Mouse (Mus musculus) macrophage (primary cell): ENCODE results near the gene Cfap54. TPM values are rescaled to one million over a fixed set of nuclear protein-coding genes. Genes with fewer than 3 reads are reported as not detected.

Experiments
- H3K27ac ChIP-seq: fragments of 350-480 bp; formaldehyde crosslinking; 2 replicates; pipeline ENCODE4 v1.9.0; 2021
- H3K36me3 ChIP-seq: fragments of 350-480 bp; formaldehyde crosslinking; 2 replicates; pipeline ENCODE4 v1.9.0; 2021; ENCODE audit errors: inconsistent target
- H3K4me3 ChIP-seq: fragments of 350-480 bp; formaldehyde crosslinking; 2 replicates; pipeline ENCODE4 v1.9.0; 2021; ENCODE audit errors: inconsistent target
- H3K79me2 ChIP-seq: fragments of 350-480 bp; formaldehyde crosslinking; 2 replicates; pipeline ENCODE4 v1.9.0; 2021; ENCODE audit errors: inconsistent target
- WGBS: methylation state at CpG from one replicate; pipeline ENCODE4 v1.1.7; 2026; ENCODE audit warnings: inconsistent platforms; ENCODE audit not compliant: missing documents; 5-methylcytosine and 5-hydroxymethylcytosine counted together
- polyA plus RNA-seq: library from polyadenylated mRNA; stranded (reverse); fragments of 250-400 nt; gene quantifications from 3 replicates; pipeline ENCODE4 v1.2.4, GENCODE M21; 2018; ENCODE audit warnings: inconsistent platforms

The Cfap54 gene
- polyA plus RNA-seq, 1 experiment from 2014 or later, result not detected

DNA sequence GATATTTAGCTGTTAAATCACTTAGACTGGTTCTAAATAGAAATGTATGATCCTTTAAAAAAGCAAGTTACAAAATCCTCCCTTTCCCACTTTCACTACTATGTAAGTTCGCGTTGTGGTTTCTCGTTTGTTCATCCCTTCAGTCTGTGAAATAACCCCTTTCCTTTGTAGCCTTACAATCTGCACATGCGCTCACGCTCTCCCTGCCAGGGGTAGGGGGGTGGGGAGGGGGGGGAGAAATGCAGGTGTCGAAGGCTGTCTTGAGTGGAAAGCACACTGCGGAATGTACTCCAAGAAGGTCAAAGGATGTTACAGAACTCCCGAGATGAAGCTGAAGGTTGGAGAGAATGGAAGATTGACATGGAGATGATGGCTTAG, 2.5 kb upstream of the Cfap54 start:
- H3K27ac ChIP-seq, result no peak overlapping the region
- 48% methylated on average over 8 of the region's 8 CpGs for WGBS
- no peaks in the 10 kb centered on the region for H3K36me3 ChIP-seq
- H3K4me3 ChIP-seq, result no peak overlapping the region
- no peaks in the 10 kb centered on the region for H3K79me2 ChIP-seq

DNA sequence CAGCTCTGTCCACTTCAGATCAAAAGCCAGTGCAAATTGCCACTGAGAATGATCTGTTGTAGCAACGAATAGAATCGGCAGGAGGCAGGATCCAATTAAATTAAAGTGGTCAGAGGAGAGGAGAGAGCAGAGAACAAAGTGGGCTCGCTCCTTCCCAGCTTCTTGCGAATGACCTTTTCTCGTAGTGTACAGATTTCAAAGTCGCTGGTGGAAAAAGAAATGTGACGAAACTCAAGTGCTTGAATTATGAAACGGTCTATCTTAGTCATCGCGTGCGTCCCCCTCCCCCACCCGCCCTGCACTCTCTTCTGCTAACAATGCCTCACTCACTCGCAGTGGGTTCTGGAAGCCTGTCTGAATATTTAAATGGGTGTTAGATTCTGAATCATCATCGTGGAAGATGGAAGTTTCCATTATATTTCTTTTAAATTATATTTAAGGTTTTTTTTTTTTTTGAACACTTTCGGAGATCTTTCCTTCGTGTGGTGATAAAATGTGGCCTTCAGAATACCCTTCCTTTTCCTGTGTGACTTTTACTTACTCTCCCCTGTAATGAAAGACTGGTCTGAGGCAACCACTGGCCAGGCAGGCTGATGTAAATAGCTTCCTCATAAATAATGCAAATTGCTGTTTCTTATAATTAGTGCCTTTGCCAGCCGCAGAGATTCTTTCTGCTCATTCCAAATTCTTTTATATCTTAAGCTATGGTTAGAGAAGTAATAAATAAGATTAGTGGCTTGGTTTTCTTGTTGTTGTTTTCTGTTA, 2.0 kb upstream of the Cfap54 start:
- 10% methylated on average over 17 of the region's 17 CpGs for WGBS
- Histone ChIP-seq H3K79me2 (no peaks in the 10 kb centered on the region), H3K36me3 (no peaks in the 10 kb centered on the region), H3K4me3 (peak overlapping the region; percentile 3; the same call in 1 of the 2 replicates), H3K27ac (no peak overlapping the region)

DNA sequence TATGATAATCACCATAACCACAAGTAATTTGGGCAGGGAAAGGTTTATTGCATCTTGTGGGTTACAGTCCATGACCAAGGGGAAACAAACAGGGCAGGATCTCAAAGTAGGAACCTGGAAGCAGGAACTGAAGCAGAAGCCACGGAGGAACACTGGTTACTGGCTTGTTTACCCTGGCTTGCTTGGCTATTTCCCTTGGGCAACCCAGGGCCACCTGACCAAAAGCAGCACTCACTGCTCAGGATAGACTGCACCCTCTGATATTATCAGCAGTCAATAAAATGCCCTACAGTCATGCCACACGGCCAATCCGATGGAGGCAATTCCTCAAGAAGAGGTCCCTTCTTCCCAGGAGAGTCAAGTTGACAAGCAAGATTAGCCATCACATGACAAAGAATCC, 1.9 kb downstream of the Cfap54 start:
- no peaks in the 10 kb centered on the region for H3K36me3 ChIP-seq
- H3K4me3 ChIP-seq, result no peak overlapping the region
- WGBS, result 70% methylated on average over 3 of the region's 3 CpGs
- no peak overlapping the region for H3K27ac ChIP-seq
- H3K79me2 ChIP-seq, result no peaks in the 10 kb centered on the region

DNA sequence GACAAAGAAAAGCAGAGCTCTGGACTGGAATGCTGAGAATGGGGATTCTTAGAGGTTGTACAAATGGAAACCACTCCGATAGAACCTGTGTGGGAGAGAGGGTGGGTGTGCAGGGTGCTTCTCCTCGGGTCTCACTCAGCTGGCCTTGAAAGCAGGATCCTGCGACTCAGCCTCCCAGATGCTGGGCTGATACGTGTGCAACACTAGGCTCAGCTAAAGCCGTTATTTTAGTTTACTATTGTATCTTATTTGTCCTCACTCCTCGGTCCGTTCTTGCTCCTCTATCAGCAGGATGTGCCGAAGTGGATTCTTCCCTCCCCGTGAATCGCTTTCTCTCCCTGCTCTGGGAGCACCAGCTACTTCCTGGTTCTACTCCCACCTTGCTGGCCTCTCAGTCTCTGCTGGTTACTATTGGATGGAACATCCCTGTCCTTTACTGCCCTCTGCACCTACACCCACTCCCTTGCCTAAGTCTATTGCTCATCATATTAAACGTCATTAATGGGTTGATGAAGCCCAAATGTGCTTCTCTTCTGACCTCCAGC, 3.4 kb downstream of the Cfap54 start:
- no peaks in the 10 kb centered on the region for H3K36me3 ChIP-seq
- H3K4me3 ChIP-seq, result no peak overlapping the region
- WGBS, result 91% methylated on average over 11 of the region's 11 CpGs
- no peaks in the 10 kb centered on the region for H3K79me2 ChIP-seq
- no peak overlapping the region for H3K27ac ChIP-seq

DNA sequence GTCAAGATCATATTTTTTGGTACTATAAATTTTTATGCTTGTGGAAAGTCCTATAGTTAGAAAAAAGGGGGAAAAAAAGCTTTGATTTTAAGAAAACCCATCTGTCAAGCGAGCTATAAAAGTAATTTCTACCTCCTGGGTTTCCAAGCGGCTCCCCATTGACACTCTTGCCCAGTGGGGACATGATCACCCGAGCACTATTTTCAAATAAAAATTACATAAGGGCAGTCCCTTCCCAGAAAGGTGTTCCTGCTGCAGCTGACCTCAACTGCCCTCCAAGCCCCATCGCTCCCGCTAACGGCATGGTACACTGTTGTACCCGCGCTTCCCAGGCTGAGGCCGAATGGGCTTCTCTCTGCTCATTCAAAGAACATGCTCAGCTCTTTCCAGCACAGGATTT, 5.0 kb downstream of the Cfap54 start:
- Histone ChIP-seq H3K36me3 (no peaks in the 10 kb centered on the region), H3K27ac (no peak overlapping the region), H3K4me3 (no peak overlapping the region), H3K79me2 (no peaks in the 10 kb centered on the region)
- WGBS, result 92% methylated on average over 9 of the region's 9 CpGs

DNA sequence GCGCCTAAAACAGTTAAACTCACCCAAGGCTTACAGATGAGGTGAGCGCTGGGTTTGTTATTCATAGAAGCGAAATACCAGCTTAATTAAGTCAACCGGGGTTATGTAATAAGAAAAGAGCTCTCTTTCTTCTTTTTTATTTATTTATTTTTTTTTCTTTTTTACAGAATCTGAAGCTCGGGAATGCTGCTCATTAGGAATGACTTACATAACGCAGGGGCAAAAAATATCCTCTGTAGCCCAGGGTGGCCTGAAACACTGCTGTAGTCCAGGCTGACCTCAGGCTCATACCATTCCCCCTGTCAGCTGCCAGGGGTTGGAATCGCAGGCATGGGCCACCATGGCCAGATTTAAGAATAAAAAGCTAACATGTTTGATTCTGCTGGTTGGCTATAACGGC, 5.6 kb downstream of the Cfap54 start:
- H3K79me2 ChIP-seq, result no peaks in the 10 kb centered on the region
- 90% methylated on average over 7 of the region's 8 CpGs for WGBS
- H3K36me3 ChIP-seq, result no peaks in the 10 kb centered on the region
- no peak overlapping the region for H3K4me3 ChIP-seq
- no peak overlapping the region for H3K27ac ChIP-seq

DNA sequence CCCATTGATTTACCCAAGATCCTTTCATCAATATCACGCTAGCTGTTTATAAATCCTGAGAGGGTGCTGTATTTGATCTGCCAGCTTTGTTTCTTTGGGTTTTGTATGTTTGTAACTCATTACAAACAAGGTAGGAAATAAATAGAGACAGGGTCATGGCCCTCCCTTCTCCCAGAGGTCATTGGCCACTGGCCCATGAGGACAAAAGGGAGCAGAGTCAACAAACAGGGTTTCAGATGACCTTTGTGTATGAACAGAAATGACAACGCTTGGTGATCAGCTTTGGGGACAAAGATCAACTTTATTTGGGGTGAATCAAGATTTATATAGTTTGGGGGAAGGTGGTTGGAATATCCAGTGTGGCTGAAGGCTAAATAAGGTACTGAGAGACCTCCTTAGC, 8.6 kb downstream of the Cfap54 start:
- H3K4me3 ChIP-seq, result no peak overlapping the region
- no peaks in the 10 kb centered on the region for H3K79me2 ChIP-seq
- no peak overlapping the region for H3K27ac ChIP-seq
- no peaks in the 10 kb centered on the region for H3K36me3 ChIP-seq
- 100% methylated on average over 2 of the region's 2 CpGs for WGBS

DNA sequence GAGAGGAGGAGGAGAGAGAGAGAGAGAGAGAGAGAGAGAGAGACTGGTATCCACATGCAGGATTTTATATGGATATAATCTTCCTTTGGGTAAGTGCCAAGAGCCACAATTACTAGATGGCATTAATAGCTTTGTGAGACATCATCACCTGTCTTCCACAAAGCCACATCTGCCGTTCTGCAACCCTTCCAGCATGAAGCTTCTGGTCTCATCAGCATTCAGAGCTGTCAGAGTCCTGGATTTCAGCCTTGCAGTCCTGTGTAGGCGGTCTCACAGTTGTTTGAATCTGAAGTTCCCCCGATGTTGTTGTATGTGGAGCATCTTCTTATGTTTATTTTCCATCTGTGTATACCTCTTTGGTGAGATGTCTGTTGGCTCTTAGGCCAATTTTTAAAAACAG, 9.7 kb downstream of the Cfap54 start:
- Histone ChIP-seq H3K79me2 (no peaks in the 10 kb centered on the region), H3K4me3 (no peak overlapping the region), H3K36me3 (no peaks in the 10 kb centered on the region), H3K27ac (no peak overlapping the region)
- WGBS, result 75% methylated on average over 3 of the region's 3 CpGs

DNA sequence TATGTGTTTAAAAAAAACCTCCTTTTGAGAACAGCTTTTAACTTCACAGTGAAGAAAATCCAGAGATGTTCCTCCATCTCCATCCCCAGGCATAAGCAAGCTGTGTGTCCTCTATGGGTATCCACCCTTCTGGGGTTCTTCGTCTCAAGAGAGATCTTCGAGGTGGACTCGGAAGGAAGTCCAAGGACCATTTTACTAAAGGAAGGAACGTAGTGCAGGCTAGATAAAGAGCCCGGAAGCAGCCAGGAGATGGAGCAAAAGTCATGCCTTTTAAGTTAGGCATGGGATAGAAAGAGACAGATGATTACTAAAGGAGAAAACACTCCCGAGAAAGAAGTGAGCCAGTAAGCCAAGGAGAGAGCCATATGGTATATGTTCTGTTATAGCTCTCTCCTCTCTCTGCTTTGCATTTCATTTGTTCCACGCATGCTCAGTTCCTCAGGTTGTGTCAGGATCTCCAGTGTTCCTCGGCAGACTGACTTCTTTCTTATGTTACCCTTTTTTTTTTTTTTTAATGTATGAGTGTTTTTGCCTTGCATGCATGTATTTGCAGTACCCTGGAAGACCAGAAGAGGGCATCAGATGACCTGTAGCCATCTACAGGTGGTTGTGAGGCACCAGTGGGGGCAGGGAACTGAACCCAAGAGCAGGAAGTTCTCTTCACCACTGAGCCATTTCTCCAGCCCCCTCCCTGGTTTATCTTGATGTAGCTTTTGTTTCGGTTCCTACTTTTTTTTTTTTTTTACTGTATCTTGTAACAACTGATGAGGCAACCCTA, 11.1 kb downstream of the Cfap54 start:
- peak overlapping the region; percentile 58 for H3K27ac ChIP-seq
- H3K79me2 ChIP-seq, result no peaks in the 10 kb centered on the region
- no peak overlapping the region for H3K4me3 ChIP-seq
- no peaks in the 10 kb centered on the region for H3K36me3 ChIP-seq
- 13% methylated on average over 9 of the region's 9 CpGs for WGBS

DNA sequence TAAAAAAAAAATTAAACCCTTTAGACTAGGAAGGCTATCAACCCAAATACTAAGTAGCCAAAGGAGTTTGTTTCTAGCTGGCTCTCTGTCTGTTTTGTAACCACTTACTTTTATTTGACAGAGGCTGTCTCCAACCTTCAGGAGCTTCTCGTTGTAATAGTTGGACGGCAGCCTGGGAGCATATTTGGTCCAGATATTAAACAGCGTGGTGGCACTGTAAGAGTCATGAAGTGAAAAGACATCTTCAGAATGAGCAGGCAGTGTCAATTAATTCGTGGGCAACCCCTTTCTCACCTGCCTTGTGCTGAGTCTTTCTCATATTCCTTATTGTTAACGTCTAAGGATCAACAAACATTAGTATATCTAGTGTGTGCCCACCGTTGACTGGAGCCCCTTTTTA, 11.7 kb downstream of the Cfap54 start:
- Histone ChIP-seq H3K4me3 (no peak overlapping the region), H3K36me3 (no peaks in the 10 kb centered on the region), H3K27ac (peak overlapping the region; percentile 58), H3K79me2 (no peaks in the 10 kb centered on the region)
- WGBS, result 36% methylated on average over 6 of the region's 6 CpGs

DNA sequence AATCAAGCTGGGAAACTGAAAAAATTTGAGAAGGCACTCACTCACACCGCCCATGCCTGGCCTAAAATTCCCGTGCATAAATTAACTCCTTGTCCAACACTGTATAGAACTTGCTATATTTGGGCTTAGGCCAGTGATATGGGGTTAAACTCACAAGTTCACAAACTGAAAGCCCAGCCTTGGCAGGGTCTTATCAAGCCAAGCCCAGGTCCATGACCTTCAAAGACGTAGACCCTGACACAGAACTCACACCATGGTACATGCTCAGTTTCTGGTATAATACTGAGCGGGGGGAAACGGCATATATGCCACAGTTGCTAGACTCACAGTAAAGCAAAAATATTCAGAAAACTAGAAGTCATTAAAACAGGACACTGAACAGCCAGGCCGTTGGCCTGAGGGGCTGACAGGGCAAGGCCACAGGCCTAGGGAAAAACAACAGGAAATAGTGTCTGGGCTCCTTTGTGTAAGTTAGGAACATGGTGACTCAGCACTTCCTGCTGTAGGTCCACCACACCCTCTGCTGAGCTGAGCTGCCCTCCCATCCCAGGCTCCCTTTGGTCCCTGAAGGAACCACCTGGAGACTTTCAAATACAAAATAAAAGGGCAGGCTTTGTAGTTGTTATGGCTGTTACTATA, 12.3 kb downstream of the Cfap54 start:
- 46% methylated on average over 6 of the region's 6 CpGs for WGBS
- Histone ChIP-seq H3K4me3 (no peak overlapping the region), H3K36me3 (no peaks in the 10 kb centered on the region)

DNA sequence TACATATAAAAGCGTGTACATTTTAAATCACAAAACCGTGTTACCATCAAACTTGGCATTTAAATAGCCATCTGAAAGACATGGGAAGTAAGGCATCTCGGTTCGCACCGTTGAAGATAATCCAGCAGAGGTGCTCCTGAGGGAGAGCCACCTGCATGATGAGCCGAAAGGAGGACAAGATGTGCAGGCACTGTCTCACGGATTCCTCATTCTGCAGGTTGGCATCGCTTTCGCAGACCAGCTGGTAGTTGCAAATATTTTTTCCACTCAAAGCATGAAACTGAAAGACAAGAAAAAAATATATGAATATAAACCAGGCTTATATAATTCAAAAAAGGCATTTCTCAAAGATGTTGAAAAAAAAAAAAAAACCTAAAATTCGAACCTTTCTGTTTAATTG, 16.4 kb downstream of the Cfap54 start:
- no peaks in the 10 kb centered on the region for H3K36me3 ChIP-seq
- H3K27ac ChIP-seq, result no peak overlapping the region
- 93% methylated on average over 10 of the region's 10 CpGs for WGBS
- H3K79me2 ChIP-seq, result no peaks in the 10 kb centered on the region
- no peak overlapping the region for H3K4me3 ChIP-seq

More for the DNA sequence above, 12.3 kb downstream of the Cfap54 start:
- Histone ChIP-seq H3K27ac (peak overlapping the region; percentile 58), H3K79me2 (no peaks in the 10 kb centered on the region)

DNA sequence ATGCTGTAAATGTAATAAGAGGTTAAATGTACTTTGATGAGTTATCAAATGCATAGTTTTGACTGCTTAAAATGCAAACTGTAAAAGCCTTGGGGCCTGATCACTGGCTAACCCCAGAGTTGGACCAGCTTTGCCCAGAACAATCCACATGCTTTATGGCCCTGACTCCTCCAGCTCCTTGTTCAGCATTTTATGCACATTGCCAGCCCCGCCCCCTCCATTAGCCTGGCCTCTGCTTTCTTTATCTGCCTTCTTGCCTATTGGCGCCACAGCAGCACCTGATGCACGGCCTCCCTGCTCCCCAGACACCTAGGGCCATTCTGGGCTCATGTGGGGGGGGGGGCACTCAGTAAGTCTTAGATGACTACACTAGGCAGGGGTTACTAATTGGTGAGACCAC, 17.8 kb downstream of the Cfap54 start:
- Histone ChIP-seq H3K36me3 (no peaks in the 10 kb centered on the region), H3K27ac (no peak overlapping the region), H3K79me2 (no peaks in the 10 kb centered on the region), H3K4me3 (no peak overlapping the region)
- WGBS, result 95% methylated on average over 3 of the region's 3 CpGs

DNA sequence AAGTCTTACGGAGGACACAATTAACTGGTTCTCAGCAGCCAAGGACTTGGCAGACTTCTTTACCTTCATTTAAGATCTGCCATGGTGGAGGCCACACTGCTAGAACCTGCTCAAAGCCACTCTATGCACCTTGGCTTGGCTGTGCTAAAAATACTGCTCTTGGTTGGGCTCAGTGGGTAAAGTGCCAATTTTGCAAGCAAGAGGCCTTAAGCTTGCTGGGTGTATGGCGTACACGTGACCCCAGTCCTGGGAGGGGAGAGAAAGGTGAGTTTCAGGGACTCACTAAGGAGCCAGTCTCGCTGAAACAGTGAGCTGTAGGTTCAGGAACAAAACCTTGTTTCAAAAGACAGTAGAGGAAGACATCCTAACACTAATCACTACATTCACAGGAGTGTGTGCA, 19.0 kb downstream of the Cfap54 start:
- H3K79me2 ChIP-seq, result no peaks in the 10 kb centered on the region
- no peak overlapping the region for H3K27ac ChIP-seq
- 80% methylated on average over 4 of the region's 4 CpGs for WGBS
- no peak overlapping the region for H3K4me3 ChIP-seq
- no peaks in the 10 kb centered on the region for H3K36me3 ChIP-seq

DNA sequence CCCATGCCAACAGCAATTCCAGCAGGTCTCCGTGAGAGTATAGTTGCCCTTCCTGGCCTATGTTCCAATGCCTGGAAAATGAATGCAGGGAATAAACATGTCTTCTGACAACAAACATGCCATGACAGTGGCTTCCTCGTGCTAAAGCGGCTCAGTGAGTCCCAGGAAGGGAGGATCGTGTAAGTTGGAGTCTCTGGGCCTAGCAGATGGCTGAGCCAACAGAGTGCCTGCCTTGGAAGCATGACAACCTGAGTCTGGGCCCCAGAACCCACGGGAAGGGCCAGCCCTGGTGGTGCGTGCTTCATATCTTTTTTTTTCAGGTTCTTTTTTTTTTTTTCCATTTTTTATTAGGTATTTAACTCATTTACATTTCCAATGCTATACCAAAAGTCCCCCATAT, 27.6 kb downstream of the Cfap54 start:
- Histone ChIP-seq H3K79me2 (no peaks in the 10 kb centered on the region), H3K4me3 (no peak overlapping the region), H3K27ac (no peak overlapping the region), H3K36me3 (no peaks in the 10 kb centered on the region)
- WGBS, result 88% methylated on average over 6 of the region's 6 CpGs
